Mouse (Mus musculus): ENCODE data around the gene Fkbp5.

Fkbp5 gene

GRCm38 (mm10) chr17:28502196-28502821, 15.0 kb downstream of the Fkbp5 start:
- DNase-seq = no peak

GRCm38 (mm10) chr17:28500465-28500864, 16.9 kb downstream of the Fkbp5 start:
- DNase-seq = no peak

DNA sequence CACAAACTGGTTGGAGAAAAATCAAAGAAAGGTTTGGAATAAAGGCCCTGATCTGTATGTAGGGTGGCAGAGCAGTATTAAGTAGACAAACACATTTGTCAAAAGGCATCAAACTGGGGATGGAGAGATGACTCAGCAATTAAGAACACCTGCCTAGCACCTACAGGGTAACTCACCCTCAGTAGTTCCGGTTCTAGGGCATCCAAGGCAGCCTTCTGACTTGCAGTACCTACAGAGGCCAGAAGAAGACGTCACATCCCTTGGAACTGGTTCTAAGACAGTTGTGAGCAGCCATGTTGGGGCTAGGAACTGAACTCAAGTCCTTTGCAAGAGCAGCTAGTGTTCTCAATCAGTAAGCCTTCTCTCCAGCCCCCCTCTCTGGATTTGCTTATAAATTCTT, 18.1 kb downstream of the Fkbp5 start:
- no peak for DNase-seq

DNA sequence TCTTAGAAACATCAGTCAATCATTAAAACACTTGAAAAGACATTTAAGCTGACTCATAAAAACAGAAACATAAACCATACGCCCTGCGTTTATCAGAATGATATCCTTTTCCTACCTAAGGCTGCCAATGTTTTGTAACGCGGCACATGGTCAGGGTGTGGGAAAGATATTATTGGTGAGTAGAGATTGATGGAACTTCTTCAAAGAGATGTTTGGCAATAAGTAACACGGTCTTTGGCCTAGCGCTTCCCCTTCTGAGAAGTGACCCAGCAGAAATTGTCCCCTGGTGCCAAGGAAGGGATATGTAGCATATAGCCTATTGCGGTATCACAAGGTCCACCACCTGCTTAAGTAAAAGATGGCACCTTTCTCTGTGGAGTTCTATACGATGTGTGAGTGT, 21.5 kb downstream of the Fkbp5 start:
- no peak for DNase-seq

- DNase-seq = no peak
Measured at GRCm38 (mm10) chr17:28491035-28491770, 26.1 kb downstream of the Fkbp5 start.

- no peak for DNase-seq
Measured at GRCm38 (mm10) chr17:28488258-28489013, 28.9 kb downstream of the Fkbp5 start.

- no peak for DNase-seq
Measured at GRCm38 (mm10) chr17:28487584-28488257, 29.6 kb downstream of the Fkbp5 start.

GRCm38 (mm10) chr17:28486720-28487119, 30.6 kb downstream of the Fkbp5 start:
- DNase-seq = peak; percentile 25

- DNase-seq = peak; percentile 99
Measured at GRCm38 (mm10) chr17:28485977-28486400, 31.3 kb downstream of the Fkbp5 start.

- peak; percentile 62 for DNase-seq
Measured at GRCm38 (mm10) chr17:28485446-28485948, 31.8 kb downstream of the Fkbp5 start.

DNA sequence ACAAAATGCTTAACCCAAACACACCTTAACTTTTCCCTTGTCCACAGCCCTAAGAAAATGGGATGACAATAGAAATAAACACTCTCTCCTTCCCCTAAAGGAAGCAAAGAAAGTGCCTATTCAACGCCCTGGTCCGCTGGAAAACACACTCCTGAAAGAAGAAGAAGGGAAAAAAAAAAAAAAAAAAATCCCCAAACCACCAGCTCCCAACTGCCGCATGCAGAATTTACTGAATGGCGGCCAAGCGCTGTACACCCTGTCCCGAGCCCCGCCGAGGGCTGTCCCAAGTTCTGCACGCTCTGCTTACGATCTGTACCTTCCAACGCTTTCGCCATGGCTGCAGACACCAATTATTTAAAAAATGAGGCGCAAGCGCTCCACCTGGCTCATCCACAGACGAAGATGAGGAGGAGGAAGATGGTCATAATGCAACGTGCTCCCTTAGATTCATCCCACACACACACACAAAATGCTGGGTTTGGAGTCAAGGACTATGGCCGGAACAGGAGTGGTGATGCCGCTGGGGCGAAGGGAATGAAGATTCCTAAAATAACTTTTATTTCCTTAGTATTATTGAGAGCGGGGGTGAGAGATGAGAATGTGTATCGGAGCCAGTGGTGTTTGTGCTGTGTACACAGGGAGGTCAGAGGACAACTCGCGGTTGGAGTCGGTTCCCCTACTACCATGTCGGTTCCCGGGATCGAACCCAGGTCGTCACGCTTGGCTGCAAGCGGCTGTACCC, 32.5 kb downstream of the Fkbp5 start:
- no peak for DNase-seq

DNA sequence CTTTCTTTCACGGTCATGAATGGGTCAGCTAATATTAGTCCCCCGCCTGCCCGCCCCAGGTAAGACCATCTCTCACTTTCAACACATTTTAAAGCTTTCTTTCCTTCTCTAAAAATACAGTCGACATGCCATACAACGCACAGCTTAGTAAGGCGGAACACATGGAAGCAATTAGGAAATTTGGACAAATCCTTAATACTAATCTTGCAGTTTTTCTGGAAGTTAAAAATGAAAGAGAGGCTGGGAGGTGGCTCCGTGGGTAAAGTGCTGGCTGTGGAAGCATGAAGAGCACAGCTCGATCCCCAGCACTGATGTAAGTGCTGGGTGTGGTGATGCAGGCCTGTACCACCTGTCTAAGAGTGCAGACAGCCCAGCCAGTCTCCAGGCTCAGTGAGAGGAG, 39.9 kb downstream of the Fkbp5 start:
- DNase-seq = no peak

- no peak for DNase-seq
Measured at GRCm38 (mm10) chr17:28476441-28476840, 40.9 kb downstream of the Fkbp5 start.

- DNase-seq = no peak
Measured at GRCm38 (mm10) chr17:28475593-28476325, 41.6 kb downstream of the Fkbp5 start.

GRCm38 (mm10) chr17:28472696-28473095, 44.6 kb downstream of the Fkbp5 start:
- no peak for DNase-seq

DNA sequence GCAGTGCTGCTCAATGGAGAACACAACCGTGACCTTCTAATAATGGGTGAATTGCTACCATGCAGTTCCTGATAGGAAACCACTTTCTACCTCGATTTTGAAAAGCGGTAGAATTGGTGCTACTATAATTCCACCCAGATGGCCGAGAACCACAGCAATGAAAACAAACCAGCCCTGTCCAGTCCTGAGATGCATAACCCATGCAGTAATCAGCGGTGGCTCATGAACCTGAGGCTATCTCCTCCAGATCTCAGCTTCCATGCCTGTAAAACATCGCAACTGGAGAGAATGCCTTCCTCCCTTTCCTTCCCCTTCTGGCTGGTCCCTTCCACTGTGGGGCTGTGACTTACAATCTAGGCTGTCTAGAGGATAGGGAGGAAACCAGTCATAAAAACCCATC, 46.5 kb downstream of the Fkbp5 start:
- no peak for DNase-seq

DNA sequence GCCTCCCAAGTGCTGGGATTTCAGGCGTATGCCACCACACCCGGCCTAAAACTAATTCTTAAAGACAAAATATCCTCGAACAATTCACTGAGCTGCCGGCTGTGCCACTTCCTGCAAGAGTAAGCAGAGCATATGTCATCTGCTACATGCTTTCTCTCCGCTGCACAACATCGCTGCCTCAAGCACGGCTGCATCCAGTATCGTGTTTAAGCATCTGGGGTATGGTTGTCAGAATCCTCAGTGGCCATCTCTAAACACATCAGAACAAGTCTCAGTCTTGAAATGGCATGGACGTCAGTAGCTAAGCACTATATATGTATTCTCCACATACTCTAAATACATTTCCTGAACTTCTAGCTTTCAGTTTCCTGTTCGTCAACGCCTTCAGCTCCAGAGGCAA, 49.6 kb downstream of the Fkbp5 start:
- no peak for DNase-seq

GRCm38 (mm10) chr17:28465968-28466367, 51.4 kb downstream of the Fkbp5 start:
- DNase-seq = no peak

DNA sequence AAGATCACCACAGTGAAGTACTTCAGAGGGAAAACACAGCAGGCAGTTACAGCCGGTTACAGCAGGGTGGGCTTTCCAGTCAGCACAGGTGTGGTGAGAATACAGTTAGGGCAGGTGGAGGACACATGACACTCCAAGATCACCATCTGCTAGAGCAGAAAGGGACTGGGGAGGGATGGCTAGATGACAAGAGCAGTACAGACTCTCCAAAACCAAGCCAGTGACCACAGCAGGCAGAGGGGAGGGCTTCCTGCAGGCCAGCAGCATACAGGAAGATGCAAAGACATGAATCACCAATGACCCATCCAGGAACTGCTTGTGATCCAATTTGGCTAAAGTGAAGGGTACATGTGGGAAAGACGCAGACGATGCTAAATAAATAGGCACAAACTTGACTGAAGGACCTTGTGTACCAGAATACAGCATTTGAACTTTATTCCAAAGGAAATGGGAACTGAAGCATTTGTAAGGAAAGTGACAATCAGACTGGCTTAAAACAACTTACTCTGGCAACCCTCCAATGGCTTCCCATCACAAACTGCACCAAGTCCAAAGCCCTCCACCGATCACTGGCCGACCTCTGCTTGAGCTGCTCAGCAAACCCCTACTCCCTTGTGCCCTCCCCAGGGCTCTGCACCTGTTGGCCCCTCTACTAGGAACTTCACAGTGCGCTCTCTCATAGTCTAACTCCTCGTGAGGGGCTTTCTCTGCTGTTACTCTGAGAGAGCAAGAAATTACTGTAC, 53.5 kb downstream of the Fkbp5 start:
- peak; percentile 63 for DNase-seq

DNA sequence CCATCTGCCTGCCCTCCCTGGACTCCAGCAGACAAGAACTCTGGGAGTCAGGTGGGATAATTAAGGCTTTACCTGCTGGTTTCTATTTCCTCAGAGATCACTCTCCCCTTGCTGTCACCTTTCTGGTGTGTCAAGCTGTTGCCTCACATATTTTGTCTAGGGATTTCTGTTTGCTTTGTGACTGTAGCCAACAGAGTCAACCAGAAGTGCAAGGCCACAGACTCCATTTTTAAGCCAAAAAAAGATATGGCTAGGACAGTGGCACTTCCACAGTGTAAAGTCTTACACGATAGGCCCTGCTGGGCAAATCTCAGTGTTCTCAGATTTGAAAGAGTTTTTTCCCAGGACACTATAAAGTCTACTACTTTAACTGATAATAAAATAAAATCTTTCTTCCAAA, 56.9 kb downstream of the Fkbp5 start:
- no peak for DNase-seq

DNA sequence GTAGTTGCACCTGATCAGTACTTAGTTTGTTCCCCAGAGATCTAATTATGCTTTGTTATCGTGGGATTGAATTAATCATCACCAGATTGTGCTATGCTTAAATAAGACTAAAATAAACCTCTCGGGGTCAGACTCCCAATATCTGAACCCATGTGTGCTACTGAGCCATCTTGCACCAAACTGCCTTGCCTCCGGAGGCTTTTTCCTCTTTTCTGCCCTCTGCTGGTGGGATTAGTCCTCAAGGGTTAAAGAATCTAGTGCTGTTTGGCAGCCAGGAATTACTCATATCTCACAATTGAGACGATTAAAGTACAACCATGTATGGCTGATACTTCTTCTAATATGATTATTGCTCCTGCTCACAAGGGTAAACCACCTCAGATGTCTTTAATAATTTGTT, 62.2 kb downstream of the Fkbp5 start:
- DNase-seq = peak; percentile 77

Data from kidney, adult 9 months (tissue).